Mouse (Mus musculus) olfactory bulb, adult 2 months (tissue): ENCODE measurements at regions not wholly inside any gene's neighbourhood (a gene's known extent, or its start where the extent isn't known, plus 50 kb on each side); places are given as distances from the start of the nearest gene placed in this dataset.

ENCODE experiments used
- CTCF ChIP-seq: fragments of 200-500 bp; IDR thresholded peaks from 2 replicates; pipeline ENCODE4 v1.5.1; 2012; ENCODE audit warnings: low read depth, mild to moderate bottlenecking, low read length, moderate library complexity; ENCODE audit not compliant: insufficient read depth
- POLR2A ChIP-seq: fragments of 200-500 bp; IDR thresholded peaks from 2 replicates; pipeline ENCODE4 v1.6.1; 2012; ENCODE audit warnings: mild to moderate bottlenecking, low read depth, low read length, moderate library complexity; ENCODE audit not compliant: insufficient read depth

- TF ChIP-seq CTCF (no peak), POLR2A (no peak)
Measured at GRCm38 (mm10) chr6:39257111-39257571, 50.6 kb upstream of the Kdm7a start.
